Mouse (Mus musculus): Measurements from ENCODE around the gene Bcat2. TPM values are rescaled to one million over a fixed set of nuclear protein-coding genes. Genes with fewer than 3 reads are reported as not detected.

The Bcat2 gene
- polyA plus RNA-seq (2012; rRNA removed; ENCODE audit: low replicate concordance): 31.0 and 41.9 TPM in 2 replicates

DNA sequence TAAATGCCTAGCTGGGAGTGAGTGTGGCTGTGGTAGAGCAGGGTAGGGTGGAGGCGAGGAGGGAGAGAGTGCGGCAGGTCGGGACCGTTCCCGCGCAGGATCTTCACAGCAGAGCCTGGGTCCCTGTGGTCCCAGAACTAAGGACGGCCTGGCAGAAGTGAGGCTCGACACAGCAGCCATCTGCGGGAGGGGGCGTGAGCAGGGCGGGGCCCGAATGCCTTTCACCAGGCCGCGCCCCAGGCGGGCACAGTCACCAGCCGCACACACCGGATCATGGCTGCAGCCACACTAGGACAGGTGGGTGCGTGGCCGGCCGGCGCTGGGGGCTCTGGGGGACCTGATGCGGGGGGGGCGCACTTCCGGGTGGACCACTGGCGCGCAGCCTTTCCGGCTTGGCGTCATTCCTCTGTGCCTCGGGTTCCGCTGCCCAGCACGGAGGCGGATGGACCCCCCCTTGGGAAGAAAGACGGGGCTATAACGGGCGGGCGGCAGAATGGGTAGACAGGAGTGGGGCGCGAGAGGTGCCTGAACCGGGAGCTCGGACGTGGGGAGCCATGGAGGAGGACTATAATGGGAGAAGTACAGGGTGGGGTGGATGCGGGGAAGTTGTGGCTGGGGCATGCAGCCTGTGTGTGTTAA lies at the start of gene Bcat2:
Gene Bcat2 (plus strand): TSS at position 51 of the 639 bp plus-strand sequence.

DNA sequence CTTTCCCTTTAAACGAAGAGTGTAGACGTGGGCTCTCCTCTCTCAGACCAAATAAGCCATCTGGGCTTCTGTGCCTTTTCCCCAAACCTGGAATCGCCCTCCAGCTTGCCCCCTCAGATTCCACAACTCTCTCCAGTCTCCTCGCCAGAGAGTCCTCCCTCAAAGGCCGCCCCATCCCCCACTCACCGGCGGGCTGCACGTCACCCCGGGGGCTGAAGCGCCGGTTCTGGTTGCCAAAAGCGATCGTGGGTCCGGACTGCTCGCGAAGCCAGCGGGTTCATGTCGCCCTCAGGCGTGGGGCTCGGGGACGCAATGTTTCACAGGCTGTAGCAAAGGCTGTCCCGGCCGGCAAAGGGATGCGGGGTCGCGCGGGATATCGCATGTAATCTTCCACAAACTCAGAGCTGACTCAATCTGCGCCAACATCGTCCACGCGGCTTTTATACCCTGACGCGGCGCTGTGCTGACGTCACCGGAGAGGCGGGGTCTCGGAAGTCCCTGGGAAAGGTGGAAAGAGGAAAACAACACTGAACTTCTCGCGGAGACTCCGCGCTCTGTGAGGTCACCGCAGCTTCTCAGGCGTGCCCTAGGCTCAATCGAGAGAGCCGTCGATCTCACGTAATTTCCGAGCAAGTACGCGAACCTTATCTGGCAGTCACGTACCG lies 44.0 kb upstream of the Bcat2 start, which contains the start of the genes Ppp1r15a and Plekha4:
Gene Ppp1r15a (minus strand): TSS at position 460 of the 665 bp plus-strand sequence.
Gene Plekha4 (plus strand): TSS at position 522 of the 665 bp plus-strand sequence.

DNA sequence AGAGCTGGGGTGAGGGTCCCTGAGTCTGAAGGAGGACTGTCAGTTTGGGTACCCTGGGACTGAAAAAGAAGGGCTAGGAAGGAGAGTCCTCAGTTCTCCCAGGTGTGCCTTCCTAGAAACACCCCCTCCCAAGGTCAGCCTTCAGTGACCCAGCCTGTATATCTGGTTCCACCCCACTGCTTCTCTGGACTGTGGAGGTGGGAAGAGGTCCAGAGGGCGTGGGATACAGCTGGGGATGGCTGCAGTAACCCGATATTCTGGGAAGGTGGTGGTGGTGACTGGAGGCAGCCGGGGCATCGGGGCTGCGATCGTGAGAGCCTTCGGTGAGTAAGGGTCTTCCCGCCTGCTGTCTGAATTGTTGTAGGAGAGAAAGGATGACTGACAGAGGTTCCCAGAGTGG lies 15.2 kb upstream of the Bcat2 start, which contains the start of gene Hsd17b14:
Gene Hsd17b14 (plus strand): TSS at position 150 of the 400 bp plus-strand sequence.

GRCm38 (mm10) chr7:45617042-45617695 lies 47.2 kb downstream of the Bcat2 start, which contains the start of gene Fut1:
Fut1 (plus strand) TSS chr7:45617289.

GRCm38 (mm10) chr7:45621443-45621842 lies 51.5 kb downstream of the Bcat2 start, which contains the start of gene Izumo1:
Izumo1 (plus strand) TSS chr7:45621811.

DNA sequence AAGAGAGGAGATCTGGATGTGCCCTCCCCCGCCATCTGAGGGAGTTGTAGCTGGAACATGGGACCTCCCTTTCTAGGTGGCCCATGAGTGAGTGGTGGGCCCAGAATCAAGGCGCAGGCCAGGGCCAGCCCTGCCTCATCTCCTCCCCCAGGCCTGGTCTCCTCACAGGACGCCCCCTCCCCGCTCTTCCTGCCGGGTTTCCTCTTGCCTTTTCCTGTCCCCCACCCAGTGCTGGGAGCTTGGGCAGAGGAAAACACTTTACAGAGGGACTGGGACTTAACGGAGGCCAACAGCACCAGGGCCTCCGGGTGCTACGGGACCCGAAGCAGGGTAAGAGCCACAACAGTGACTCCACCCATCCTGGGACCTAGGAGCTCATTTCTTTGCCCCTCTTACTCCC lies 57.3 kb downstream of the Bcat2 start, which contains the start of gene Rasip1:
Gene Rasip1 (plus strand): TSS at position 228 of the 400 bp plus-strand sequence.

Other genes with a start within 250 kb of the Bcat2 start
- gene Trpm4, start 236.4 kb upstream of the Bcat2 start, polyA plus RNA-seq (2012; rRNA removed; ENCODE audit: low replicate concordance): 125 and 254 TPM in 2 replicates
- 0.09 and 0.55 TPM in 2 replicates for gene Hrc, start 234.9 kb upstream of the Bcat2 start, polyA plus RNA-seq (2012; rRNA removed; ENCODE audit: low replicate concordance)
- 34.3 and 84.9 TPM in 2 replicates for gene Ppfia3, start 203.1 kb upstream of the Bcat2 start, polyA plus RNA-seq (2012; rRNA removed; ENCODE audit: low replicate concordance)
- 2.5 and 6.3 TPM in 2 replicates for gene Lin7b, start 199.6 kb upstream of the Bcat2 start, polyA plus RNA-seq (2012; rRNA removed; ENCODE audit: low replicate concordance)
- gene Snrnp70, start 174.4 kb upstream of the Bcat2 start, polyA plus RNA-seq (2012; rRNA removed; ENCODE audit: low replicate concordance): 112 and 146 TPM in 2 replicates
- 0.05 TPM in 2 replicates for gene Kcna7, start 164.5 kb upstream of the Bcat2 start, polyA plus RNA-seq (2012; rRNA removed; ENCODE audit: low replicate concordance)
- gene Ntf5, start 156.5 kb upstream of the Bcat2 start, polyA plus RNA-seq (2012; rRNA removed; ENCODE audit: low replicate concordance): 0.05 and 0.39 TPM in 2 replicates
- gene Lhb, start 149.3 kb upstream of the Bcat2 start, polyA plus RNA-seq (2012; rRNA removed; ENCODE audit: low replicate concordance): 0.26 TPM in 1 of 2 replicates, not detected in the other
- 12.8 and 17.7 TPM in 2 replicates for gene Gys1, start 135.3 kb upstream of the Bcat2 start, polyA plus RNA-seq (2012; rRNA removed; ENCODE audit: low replicate concordance)
- gene Ruvbl2, start 132.1 kb upstream of the Bcat2 start, polyA plus RNA-seq (2012; rRNA removed; ENCODE audit: low replicate concordance): 41.3 and 64.9 TPM in 2 replicates
- 4,626 and 7,473 TPM in 2 replicates for gene Ftl1, start 110.3 kb upstream of the Bcat2 start, polyA plus RNA-seq (2012; rRNA removed; ENCODE audit: low replicate concordance)
- 99.5 and 120 TPM in 2 replicates for gene Bax, start 103.3 kb upstream of the Bcat2 start, polyA plus RNA-seq (2012; rRNA removed; ENCODE audit: low replicate concordance)
- 0.18 TPM in 1 of 2 replicates, not detected in the other for gene Tulp2, start 88.3 kb upstream of the Bcat2 start, polyA plus RNA-seq (2012; rRNA removed; ENCODE audit: low replicate concordance)
- not detected in 2 replicates for gene Gm45808, start 83.3 kb upstream of the Bcat2 start, polyA plus RNA-seq (2012; rRNA removed; ENCODE audit: low replicate concordance)
- 0.32 and 0.59 TPM in 2 replicates for gene Dhdh, start 81.3 kb upstream of the Bcat2 start, polyA plus RNA-seq (2012; rRNA removed; ENCODE audit: low replicate concordance)
- gene Nucb1, start 59.7 kb upstream of the Bcat2 start, polyA plus RNA-seq (2012; rRNA removed; ENCODE audit: low replicate concordance): 567 and 598 TPM in 2 replicates
- gene Ppp1r15a, start 43.9 kb upstream of the Bcat2 start, polyA plus RNA-seq (2012; rRNA removed; ENCODE audit: low replicate concordance): 18.7 and 21.9 TPM in 2 replicates
- gene Plekha4, start 43.8 kb upstream of the Bcat2 start, polyA plus RNA-seq (2012; rRNA removed; ENCODE audit: low replicate concordance): 3.7 and 6.0 TPM in 2 replicates
- 0.63 and 0.78 TPM in 2 replicates for gene Hsd17b14, start 15.3 kb upstream of the Bcat2 start, polyA plus RNA-seq (2012; rRNA removed; ENCODE audit: low replicate concordance)
- 2.2 TPM in 1 of 2 replicates, not detected in the other for gene Fgf21, start 45.3 kb downstream of the Bcat2 start, polyA plus RNA-seq (2012; rRNA removed; ENCODE audit: low replicate concordance)
- 0.47 and 1.1 TPM in 2 replicates for gene Fut1, start 47.1 kb downstream of the Bcat2 start, polyA plus RNA-seq (2012; rRNA removed; ENCODE audit: low replicate concordance)
- gene Izumo1, start 51.7 kb downstream of the Bcat2 start, polyA plus RNA-seq (2012; rRNA removed; ENCODE audit: low replicate concordance): 0.25 and 0.43 TPM in 2 replicates
- gene Rasip1, start 57.3 kb downstream of the Bcat2 start, polyA plus RNA-seq (2012; rRNA removed; ENCODE audit: low replicate concordance): 8.4 and 11.8 TPM in 2 replicates
- gene Mamstr, start 69.8 kb downstream of the Bcat2 start, polyA plus RNA-seq (2012; rRNA removed; ENCODE audit: low replicate concordance): 1.1 and 2.0 TPM in 2 replicates
- 0.25 and 20.6 TPM in 2 replicates for gene Fut2, start 96.2 kb downstream of the Bcat2 start, polyA plus RNA-seq (2012; rRNA removed; ENCODE audit: low replicate concordance)
- gene Ntn5, start 113.9 kb downstream of the Bcat2 start, polyA plus RNA-seq (2012; rRNA removed; ENCODE audit: low replicate concordance): 0.15 and 0.25 TPM in 2 replicates
- 0.08 and 0.23 TPM in 2 replicates for gene Sec1, start 124.2 kb downstream of the Bcat2 start, polyA plus RNA-seq (2012; rRNA removed; ENCODE audit: low replicate concordance)
- gene Car11, start 129.7 kb downstream of the Bcat2 start, polyA plus RNA-seq (2012; rRNA removed; ENCODE audit: low replicate concordance): 1.8 and 5.9 TPM in 2 replicates
- gene Dbp, start 134.9 kb downstream of the Bcat2 start, polyA plus RNA-seq (2012; rRNA removed; ENCODE audit: low replicate concordance): 13.9 and 52.0 TPM in 2 replicates
- 1,256 and 1,945 TPM in 2 replicates for gene Rpl18, start 145.3 kb downstream of the Bcat2 start, polyA plus RNA-seq (2012; rRNA removed; ENCODE audit: low replicate concordance)
- gene Sphk2, start 147.8 kb downstream of the Bcat2 start, polyA plus RNA-seq (2012; rRNA removed; ENCODE audit: low replicate concordance): 176 and 286 TPM in 2 replicates
- 97.0 and 162 TPM in 2 replicates for gene Fam83e, start 151.1 kb downstream of the Bcat2 start, polyA plus RNA-seq (2012; rRNA removed; ENCODE audit: low replicate concordance)
- gene Spaca4, start 155.7 kb downstream of the Bcat2 start, polyA plus RNA-seq (2012; rRNA removed; ENCODE audit: low replicate concordance): 0.63 TPM in 1 of 2 replicates, not detected in the other
- gene Lmtk3, start 213.6 kb downstream of the Bcat2 start, polyA plus RNA-seq (2012; rRNA removed; ENCODE audit: low replicate concordance): 1.4 and 5.4 TPM in 2 replicates
- 111 and 403 TPM in 2 replicates for gene Sult2b1, start 214.5 kb downstream of the Bcat2 start, polyA plus RNA-seq (2012; rRNA removed; ENCODE audit: low replicate concordance)
- gene Cyth2, start 244.4 kb downstream of the Bcat2 start, polyA plus RNA-seq (2012; rRNA removed; ENCODE audit: low replicate concordance): 68.2 and 124 TPM in 2 replicates